Mouse (Mus musculus): ENCODE data around the gene Ptprj. TPM values are rescaled to one million over a fixed set of nuclear protein-coding genes. Genes with fewer than 3 reads are reported as not detected.

Gene Ptprj
- polyA plus RNA-seq, 2 experiments, result 2.7 to 3.9 TPM

GRCm38 (mm10) chr2:90566046-90566445 lies 14.4 kb downstream of the Ptprj start:
- Histone ChIP-seq H3K4me3 (replicated peaks; ENCODE audit: low read length) (no peak overlapping the region), H3K4me1 (ENCODE audit: control insufficient read depth, insufficient read depth, low read length) (peaks cover 3% of the 10 kb centered on the region; the same call in 1 of the 2 replicates), H3K27me3 (ENCODE audit: control insufficient read depth, insufficient read depth, low read length) (no peaks in the 10 kb centered on the region), H3K27ac (replicated peaks; ENCODE audit: low read depth, low read length) (no peak overlapping the region), H3K4me2 (replicated peaks; ENCODE audit: low read depth, low read length, severe bottlenecking) (no peak overlapping the region), H3K36me3 (ENCODE audit: control insufficient read depth, insufficient read depth, low read length) (no peaks in the 10 kb centered on the region), H3K9ac (ENCODE audit: low read depth, low read length, severe bottlenecking) (no peak overlapping the region), H3K9me3 (ENCODE audit: control insufficient read depth, low read length) (no peaks in the 10 kb centered on the region)
- DNase-seq (ENCODE audit: low spot score) (no peak), ATAC-seq (ENCODE audit: low FRiP score, low read depth) (no peak; the same call in 1 of the 2 replicates)
- 34% methylated on average over 7 of the region's 7 CpGs for WGBS
- TF ChIP-seq POLR2A (IDR thresholded peaks at IDR 0.05; ENCODE audit: borderline replicate concordance, extremely low read depth, insufficient read depth, insufficient read length), result no peak

- Histone ChIP-seq H3K4me1 (ENCODE audit: control insufficient read depth, insufficient read depth, low read length) (peaks cover 3% of the 10 kb centered on the region; the same call in 1 of the 2 replicates), H3K9ac (ENCODE audit: low read depth, low read length, severe bottlenecking) (no peak overlapping the region), H3K4me3 (replicated peaks; ENCODE audit: low read length) (no peak overlapping the region), H3K27me3 (ENCODE audit: control insufficient read depth, insufficient read depth, low read length) (no peaks in the 10 kb centered on the region), H3K27ac (replicated peaks; ENCODE audit: low read depth, low read length) (no peak overlapping the region), H3K36me3 (ENCODE audit: control insufficient read depth, insufficient read depth, low read length) (no peaks in the 10 kb centered on the region), H3K4me2 (replicated peaks; ENCODE audit: low read depth, low read length, severe bottlenecking) (no peak overlapping the region), H3K9me3 (ENCODE audit: control insufficient read depth, low read length) (no peaks in the 10 kb centered on the region)
- DNase-seq (ENCODE audit: low spot score), result no peak
- no peak for ATAC-seq (ENCODE audit: low FRiP score, low read depth)
- WGBS, result 70% methylated on average over 7 of the region's 7 CpGs
- TF ChIP-seq POLR2A (IDR thresholded peaks at IDR 0.05; ENCODE audit: borderline replicate concordance, extremely low read depth, insufficient read depth, insufficient read length), result no peak
Measured at GRCm38 (mm10) chr2:90565192-90565929, 15.1 kb downstream of the Ptprj start.

- Histone ChIP-seq H3K27me3 (ENCODE audit: control insufficient read depth, insufficient read depth, low read length) (no peaks in the 10 kb centered on the region), H3K4me2 (replicated peaks; ENCODE audit: low read depth, low read length, severe bottlenecking) (no peak overlapping the region), H3K4me1 (ENCODE audit: control insufficient read depth, insufficient read depth, low read length) (peaks cover 3% of the 10 kb centered on the region; the same call in 1 of the 2 replicates), H3K36me3 (ENCODE audit: control insufficient read depth, insufficient read depth, low read length) (no peaks in the 10 kb centered on the region), H3K9ac (ENCODE audit: low read depth, low read length, severe bottlenecking) (no peak overlapping the region), H3K4me3 (replicated peaks; ENCODE audit: low read length) (no peak overlapping the region), H3K27ac (replicated peaks; ENCODE audit: low read depth, low read length) (no peak overlapping the region), H3K9me3 (ENCODE audit: control insufficient read depth, low read length) (no peaks in the 10 kb centered on the region)
- DNase-seq (ENCODE audit: low spot score) (no peak), ATAC-seq (ENCODE audit: low FRiP score, low read depth) (no peak)
- WGBS, result 79% methylated on average over 8 of the region's 8 CpGs
- TF ChIP-seq POLR2A (IDR thresholded peaks at IDR 0.05; ENCODE audit: borderline replicate concordance, extremely low read depth, insufficient read depth, insufficient read length), result no peak
Measured at GRCm38 (mm10) chr2:90564552-90564951, 15.9 kb downstream of the Ptprj start.

- no peak for TF ChIP-seq POLR2A (IDR thresholded peaks at IDR 0.05; ENCODE audit: borderline replicate concordance, extremely low read depth, insufficient read depth, insufficient read length)
- no peak overlapping the region for H3K4me2 ChIP-seq (replicated peaks; ENCODE audit: low read depth, low read length, severe bottlenecking)
- H3K4me3 ChIP-seq (replicated peaks; ENCODE audit: low read length), result no peak overlapping the region
- H3K27me3 ChIP-seq (ENCODE audit: control insufficient read depth, insufficient read depth, low read length), result no peaks in the 10 kb centered on the region
- no peak for DNase-seq (ENCODE audit: low spot score)
- peaks cover 3% of the 10 kb centered on the region; the same call in 1 of the 2 replicates for H3K4me1 ChIP-seq (ENCODE audit: control insufficient read depth, insufficient read depth, low read length)
- no peak overlapping the region for H3K27ac ChIP-seq (replicated peaks; ENCODE audit: low read depth, low read length)
- 62% methylated on average over 4 of the region's 4 CpGs for WGBS
- H3K36me3 ChIP-seq (ENCODE audit: control insufficient read depth, insufficient read depth, low read length), result no peaks in the 10 kb centered on the region
- H3K9ac ChIP-seq (ENCODE audit: low read depth, low read length, severe bottlenecking), result no peak overlapping the region
- no peaks in the 10 kb centered on the region for H3K9me3 ChIP-seq (ENCODE audit: control insufficient read depth, low read length)
- ATAC-seq (ENCODE audit: low FRiP score, low read depth), result no peak
Measured at GRCm38 (mm10) chr2:90563171-90563570, 17.3 kb downstream of the Ptprj start.

- Histone ChIP-seq H3K36me3 (ENCODE audit: control insufficient read depth, insufficient read depth, low read length) (no peaks in the 10 kb centered on the region), H3K4me2 (replicated peaks; ENCODE audit: low read depth, low read length, severe bottlenecking) (no peak overlapping the region), H3K27me3 (ENCODE audit: control insufficient read depth, insufficient read depth, low read length) (no peaks in the 10 kb centered on the region), H3K4me3 (replicated peaks; ENCODE audit: low read length) (no peak overlapping the region), H3K9ac (ENCODE audit: low read depth, low read length, severe bottlenecking) (no peak overlapping the region), H3K4me1 (ENCODE audit: control insufficient read depth, insufficient read depth, low read length) (peaks cover 3% of the 10 kb centered on the region; the same call in 1 of the 2 replicates), H3K27ac (replicated peaks; ENCODE audit: low read depth, low read length) (no peak overlapping the region), H3K9me3 (ENCODE audit: control insufficient read depth, low read length) (no peaks in the 10 kb centered on the region)
- DNase-seq (ENCODE audit: low spot score) (no peak), ATAC-seq (ENCODE audit: low FRiP score, low read depth) (no peak)
- 69% methylated on average over 8 of the region's 8 CpGs for WGBS
- no peak for TF ChIP-seq POLR2A (IDR thresholded peaks at IDR 0.05; ENCODE audit: borderline replicate concordance, extremely low read depth, insufficient read depth, insufficient read length)
Measured at GRCm38 (mm10) chr2:90562126-90562670, 18.2 kb downstream of the Ptprj start.
